ENCODE assay signal across 31 mouse cellular contexts in the genomic region with DNA sequence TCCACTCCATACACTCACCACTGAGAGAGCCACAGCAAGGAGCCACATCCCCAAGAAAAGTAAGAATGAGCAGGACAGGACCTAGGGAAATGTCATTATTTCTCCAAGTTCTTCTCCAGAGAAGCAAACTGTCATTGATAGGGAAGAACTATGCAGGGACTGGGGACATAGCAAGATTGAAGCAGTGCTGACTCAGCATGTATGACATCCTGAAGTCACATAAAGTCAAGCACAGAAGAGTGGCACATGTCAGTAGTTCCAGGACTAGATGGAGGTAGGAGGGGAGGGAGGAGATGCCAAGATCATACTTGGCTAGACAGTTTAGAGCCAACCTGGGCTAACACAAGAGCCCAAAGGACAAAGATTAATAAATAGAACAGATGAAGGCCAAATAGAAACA.
"Had no signal": no experiment of that assay in that cellular context is flagged by ENCODE, and none has a peak within 500 bp of the region (broad histone marks: within the 10 kb centered on the region; RNA-seq: fewer than 3 reads in every experiment).

No protein-coding gene starts in this region.

- DNase-seq: left cerebral cortex, postnatal 4 days; liver; liver, embryonic 13.5 days; liver, postnatal 0 days; lung, adult 18-20 months; lung, adult 2 months; lung, embryonic 14.5 days; lung, postnatal 10 days; lung, postnatal 14 days; lung, postnatal 36 days; lung, postnatal 4 days; midbrain, embryonic 14.5 days had no signal

- H3K27ac ChIP-seq: left cerebral cortex, adult 2 months; limb, embryonic 10.5 days; limb, embryonic 12.5 days; limb, embryonic 13.5 days; limb, embryonic 15.5 days; liver, embryonic 12.5 days; liver, embryonic 13.5 days; liver, embryonic 14.5 days; liver, embryonic 15.5 days; lung, embryonic 15.5 days; macrophage; midbrain, embryonic 10.5 days; midbrain, embryonic 12.5 days; midbrain, embryonic 15.5 days; neural tube, embryonic 12.5 days had no signal

- ATAC-seq: liver, embryonic 12.5 days; liver, postnatal 0 days; lung, postnatal 0 days; midbrain, embryonic 15.5 days; midbrain, embryonic 16.5 days had no signal

- H3K4me2 ChIP-seq: limb, embryonic 12.5 days; limb, embryonic 13.5 days; limb, embryonic 15.5 days; liver, embryonic 11.5 days; liver, embryonic 12.5 days; liver, embryonic 13.5 days; liver, embryonic 15.5 days; lung, embryonic 14.5 days; lung, embryonic 15.5 days; midbrain, embryonic 12.5 days; midbrain, embryonic 15.5 days; neural tube, embryonic 12.5 days had no signal

- H3K36me3 ChIP-seq: limb, embryonic 10.5 days; limb, embryonic 12.5 days; limb, embryonic 13.5 days; limb, embryonic 15.5 days; liver, embryonic 12.5 days; liver, embryonic 13.5 days; liver, embryonic 15.5 days; lung, embryonic 15.5 days; midbrain, embryonic 10.5 days; midbrain, embryonic 12.5 days; midbrain, embryonic 15.5 days; neural tube, embryonic 12.5 days had no signal

- H3K9ac ChIP-seq: limb, embryonic 12.5 days; limb, embryonic 13.5 days; limb, embryonic 15.5 days; liver, embryonic 12.5 days; liver, embryonic 13.5 days; liver, embryonic 14.5 days; liver, embryonic 15.5 days; liver, postnatal 0 days; lung, embryonic 14.5 days; lung, embryonic 15.5 days; midbrain, embryonic 12.5 days; midbrain, embryonic 15.5 days; neural tube, embryonic 12.5 days had no signal

- H3K27me3 ChIP-seq: limb, embryonic 12.5 days; limb, embryonic 13.5 days; limb, embryonic 15.5 days; liver, embryonic 12.5 days; liver, embryonic 13.5 days; liver, embryonic 15.5 days; lung, embryonic 15.5 days; megakaryocyte, embryonic 14.5 days; midbrain, embryonic 12.5 days; midbrain, embryonic 15.5 days; neural tube, embryonic 12.5 days had no signal

- H3K4me3 ChIP-seq: left cerebral cortex, adult 2 months; limb, embryonic 10.5 days; limb, embryonic 12.5 days; limb, embryonic 13.5 days; limb, embryonic 15.5 days; liver, embryonic 12.5 days; liver, embryonic 13.5 days; liver, embryonic 15.5 days; lung, embryonic 15.5 days; megakaryocyte, embryonic 14.5 days; midbrain, embryonic 10.5 days; midbrain, embryonic 12.5 days; midbrain, embryonic 15.5 days; myocyte; neural tube, embryonic 12.5 days had no signal

- H3K4me1 ChIP-seq: limb, embryonic 10.5 days; limb, embryonic 12.5 days; limb, embryonic 15.5 days; liver, embryonic 12.5 days; liver, embryonic 13.5 days; liver, embryonic 15.5 days; lung, embryonic 15.5 days; megakaryocyte, embryonic 14.5 days; midbrain, embryonic 10.5 days; midbrain, embryonic 12.5 days; midbrain, embryonic 15.5 days; neural tube, embryonic 12.5 days had no signal

- H3K9me3 ChIP-seq: limb, embryonic 10.5 days; limb, embryonic 12.5 days; limb, embryonic 13.5 days; limb, embryonic 15.5 days; liver, embryonic 12.5 days; liver, embryonic 13.5 days; liver, embryonic 15.5 days; lung, embryonic 15.5 days; megakaryocyte, embryonic 14.5 days; midbrain, embryonic 10.5 days; midbrain, embryonic 12.5 days; midbrain, embryonic 15.5 days; neural tube, embryonic 12.5 days had no signal
